Comparison of ENCODE assay signal across 8 mouse cellular contexts in the genomic region with DNA sequence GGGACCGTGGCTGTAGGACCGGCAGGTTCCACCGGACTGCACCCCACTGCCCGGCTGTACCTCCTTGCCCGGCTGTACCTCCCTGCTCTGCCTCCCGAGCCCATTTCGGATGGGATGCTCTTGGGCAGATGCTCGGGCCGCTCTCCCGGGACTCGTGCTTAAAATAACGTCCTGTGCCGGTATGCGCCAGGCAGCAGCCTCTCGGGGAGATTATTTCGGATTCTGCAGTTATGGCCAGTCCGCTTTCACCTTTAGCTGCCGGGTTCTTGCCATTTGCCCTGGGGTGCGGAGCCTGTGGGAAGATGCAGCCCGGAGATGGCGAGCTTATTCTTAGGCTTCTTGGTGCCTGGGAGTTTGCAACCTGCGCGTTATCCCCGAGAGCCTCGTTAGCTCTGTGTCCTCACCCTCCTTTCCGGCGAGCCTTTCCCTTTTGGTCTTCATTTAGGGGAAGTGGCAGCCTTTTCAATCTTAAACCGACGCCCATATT. TPM values are rescaled to one million over a fixed set of nuclear protein-coding genes. Genes with fewer than 3 reads are reported as not detected.
DNase-seq lines count a peak whose midpoint lies in the region; ATAC-seq and TF ChIP-seq lines count a peak whose summit lies in the region.

No protein-coding gene starts in this region.

- peak overlapping the region; percentile 75 for H3K9ac ChIP-seq in kidney, embryonic 15.5 days
- H3K9ac ChIP-seq in heart, embryonic 16.5 days (ENCODE audit: low read length), result peak overlapping the region; percentile 87

- no peaks in the 10 kb centered on the region for H3K9me3 ChIP-seq in kidney, embryonic 15.5 days (replicated peaks)
- no peaks in the 10 kb centered on the region for H3K9me3 ChIP-seq in E14TG2a.4 (ENCODE audit: low read length)
- H3K9me3 ChIP-seq in heart, embryonic 16.5 days (replicated peaks; ENCODE audit: control insufficient read depth, low read length), result no peaks in the 10 kb centered on the region

- H3K27me3 ChIP-seq in kidney, embryonic 15.5 days, result no peaks in the 10 kb centered on the region
- H3K27me3 ChIP-seq in E14TG2a.4 (ENCODE audit: insufficient read depth, low read length), result peaks cover 19% of the 10 kb centered on the region
- H3K27me3 ChIP-seq in heart, embryonic 16.5 days (ENCODE audit: control insufficient read depth, insufficient read depth, low read length), result no peaks in the 10 kb centered on the region

- H3K27ac ChIP-seq in kidney, embryonic 15.5 days, result peak overlapping the region; percentile 86
- peak overlapping the region; percentile 87 for H3K27ac ChIP-seq in heart, embryonic 16.5 days (ENCODE audit: low read length)

- no peaks in the 10 kb centered on the region for H3K36me3 ChIP-seq in kidney, embryonic 15.5 days
- H3K36me3 ChIP-seq in E14TG2a.4 (ENCODE audit: insufficient read depth, low read length), result no peaks in the 10 kb centered on the region
- no peaks in the 10 kb centered on the region for H3K36me3 ChIP-seq in heart, embryonic 16.5 days (ENCODE audit: control insufficient read depth, insufficient read depth)

- ATAC-seq in kidney, embryonic 15.5 days (replicated peaks; ENCODE audit: low FRiP score), result peak; percentile 5; the same call in 1 of the 2 replicates
- no peak; the same call in 1 of the 2 replicates for ATAC-seq in heart, embryonic 16.5 days (replicated peaks; ENCODE audit: extremely low read depth, insufficient read depth, low FRiP score)

- WGBS in kidney, embryonic 15.5 days, result 0% methylated on average over 29 of the region's 29 CpGs
- under 1% methylated on average over 29 of the region's 29 CpGs for WGBS in heart, embryonic 16.5 days

- peak overlapping the region; percentile 93 for H3K4me3 ChIP-seq in kidney, embryonic 15.5 days (replicated peaks)
- H3K4me3 ChIP-seq in E14TG2a.4 (replicated peaks; ENCODE audit: low read length), result peak overlapping the region; percentile 91
- peak overlapping the region; percentile 94 for H3K4me3 ChIP-seq in heart, embryonic 16.5 days (ENCODE audit: low read length)

- DNase-seq in kidney, postnatal 4 days, result no peak
- DNase-seq in embryo, embryonic 10.5 days (ENCODE audit: low spot score), result peak; percentile 65
- DNase-seq in liver, result peak; percentile 7
- DNase-seq in monocyte, adult 2 months (ENCODE audit: low read depth in 1 of 2, low spot score in 2 of 2), result peak; percentile 21 to 34
- DNase-seq in ovary, adult 18-20 months (ENCODE audit: low spot score), result no peak

- peaks cover 12% of the 10 kb centered on the region for H3K4me1 ChIP-seq in kidney, embryonic 15.5 days
- peaks cover 16% of the 10 kb centered on the region for H3K4me1 ChIP-seq in E14TG2a.4 (replicated peaks; ENCODE audit: low read depth, low read length)
- H3K4me1 ChIP-seq in heart, embryonic 16.5 days (ENCODE audit: control insufficient read depth, insufficient read depth, low read length), result peaks cover 12% of the 10 kb centered on the region

- peak overlapping the region; percentile 94 for H3K4me2 ChIP-seq in kidney, embryonic 15.5 days
- peak overlapping the region; percentile 70 for H3K4me2 ChIP-seq in heart, embryonic 16.5 days (ENCODE audit: low read depth, low read length)

- TF ChIP-seq CTCF in E14TG2a.4 (conservative IDR thresholded peaks at IDR 0.05; ENCODE audit: low read length), result no peak

RNA-seq across cellular contexts. Expression of a gene that starts 0.9 kb away (rescaled TPM):
- polyA plus RNA-seq in kidney, embryonic 15.5 days (2015; fragmentation: Nextera tagmentation; extraction: Ambion mirVana), result 14.8 and 16.1 TPM in 2 replicates
- polyA plus RNA-seq in heart, embryonic 16.5 days (2015; fragmentation: Nextera tagmentation; extraction: Ambion mirVana), result 6.8 and 6.9 TPM in 2 replicates

RNA-seq across cellular contexts. Expression of a gene that starts 34.3 kb away (rescaled TPM):
- polyA plus RNA-seq in kidney, embryonic 15.5 days (2015; fragmentation: Nextera tagmentation; extraction: Ambion mirVana), result 283 and 322 TPM in 2 replicates
- polyA plus RNA-seq in heart, embryonic 16.5 days (2015; fragmentation: Nextera tagmentation; extraction: Ambion mirVana), result 187 and 195 TPM in 2 replicates

Comparison
In these comparisons a context has a peak if more than half of its experiments do, and no peak if none do; other contexts are left out.
1. DNase-seq: peak in embryo, embryonic 10.5 days (single experiment), liver (single experiment) and monocyte, adult 2 months (2 of 2); none in kidney, postnatal 4 days (0 of 2) and ovary, adult 18-20 months (single experiment).
2. Peak in every context shown above with its lines, with median percentiles within 50 percentile points of each other: H3K4me3 ChIP-seq.